Mouse (Mus musculus): ENCODE data around the gene Fnip2. TPM values are rescaled to one million over a fixed set of nuclear protein-coding genes. Genes with fewer than 3 reads are reported as not detected.

The Fnip2 gene
- total and polyA plus RNA-seq, 3 experiments: 0.21 to 0.71 (median 0.31) TPM

- Histone ChIP-seq H3K4me1 (ENCODE audit: control insufficient read depth in 1 of 2, insufficient read depth in 2 of 2) (no peaks in the 10 kb centered on the region), H3K9me3 (replicated peaks; ENCODE audit: low read length) (no peaks in the 10 kb centered on the region), H3K4me3 (replicated peaks in 1 of 3; ENCODE audit: low read depth in 2 of 3, low read length in 2 of 3, poor library complexity in 1 of 3) (no peak overlapping the region), H3K79me2 (replicated peaks; ENCODE audit: control insufficient read depth, extremely low read depth, insufficient read depth, poor library complexity, severe bottlenecking) (no peaks in the 10 kb centered on the region), H3K27me3 (replicated peaks) (no peaks in the 10 kb centered on the region), H3K4me2 (ENCODE audit: insufficient read depth, low read depth, poor library complexity, severe bottlenecking) (no peak overlapping the region), H3K9ac (ENCODE audit: insufficient read depth, low read depth) (no peak overlapping the region), H3K36me3 (replicated peaks in 1 of 2; ENCODE audit: control insufficient read depth in 1 of 2, insufficient read depth in 1 of 2, low read length in 1 of 2) (no peaks in the 10 kb centered on the region), H3K27ac (ENCODE audit: insufficient read depth, low read depth) (no peak overlapping the region)
- TF ChIP-seq JUN (IDR thresholded peaks at IDR 0.05; ENCODE audit: insufficient read depth, low read depth, low read length) (no peak), MAFK (IDR thresholded peaks at IDR 0.05; ENCODE audit: insufficient replicate concordance, low read length) (no peak), ZNF384 (IDR thresholded peaks at IDR 0.05; ENCODE audit: low read depth, low read length) (no peak), CHD2 (IDR thresholded peaks at IDR 0.05; ENCODE audit: low read length) (no peak), NRF1 (IDR thresholded peaks at IDR 0.05; ENCODE audit: low read depth, low read length) (no peak), PAX5 (IDR thresholded peaks at IDR 0.05; ENCODE audit: low read length) (no peak), TBP (conservative IDR thresholded peaks at IDR 0.05; ENCODE audit: low read depth, low read length) (no peak), POLR2A (IDR thresholded peaks at IDR 0.05; ENCODE audit: low read depth, low read length) (no peak), ZKSCAN1 (IDR thresholded peaks at IDR 0.05; ENCODE audit: borderline replicate concordance, low read depth, low read length) (no peak), MXI1 (IDR thresholded peaks at IDR 0.05; ENCODE audit: low read depth, low read length) (no peak), BHLHE40 (IDR thresholded peaks at IDR 0.05; ENCODE audit: low read depth, low read length) (no peak), ZMIZ1 (IDR thresholded peaks at IDR 0.05; ENCODE audit: low read depth, low read length) (no peak), SIN3A (IDR thresholded peaks at IDR 0.05; ENCODE audit: low read length) (no peak), JUND (conservative IDR thresholded peaks at IDR 0.05; ENCODE audit: low read depth, low read length) (no peak), KAT2A (IDR thresholded peaks at IDR 0.05; ENCODE audit: insufficient replicate concordance, low read length) (no peak), EP300 (IDR thresholded peaks at IDR 0.05; ENCODE audit: low read length) (no peak), ETS1 (conservative IDR thresholded peaks at IDR 0.05; ENCODE audit: low read depth, low read length) (no peak), ELF1 (IDR thresholded peaks at IDR 0.05; ENCODE audit: low read depth, low read length) (no peak)
- DNase-seq (ENCODE audit: extremely low read depth): no peak
- in situ Hi-C loops (cut with MboI; ENCODE audit: low pct_ligation_motif_present, low pct_unique_long_range_greater_than_20kb, low sequenced_read_pairs): no loop called here
- dilution Hi-C loops (cut with MboI; ENCODE audit: extremely low pct_ligation_motif_present, extremely low pct_unique_long_range_greater_than_20kb, low sequenced_read_pairs): no loop called here
Observed at GRCm38 (mm10) chr3:79523349-79523748, 44.2 kb downstream of the Fnip2 start.

- no peaks in the 10 kb centered on the region for H3K79me2 ChIP-seq (replicated peaks; ENCODE audit: control insufficient read depth, extremely low read depth, insufficient read depth, poor library complexity, severe bottlenecking)
- no peak for TF ChIP-seq IRF4 (IDR thresholded peaks at IDR 0.05; ENCODE audit: low read depth, low read length)
- no peaks in the 10 kb centered on the region for H3K36me3 ChIP-seq (replicated peaks in 1 of 2; ENCODE audit: control insufficient read depth in 1 of 2, insufficient read depth in 1 of 2, low read length in 1 of 2)
- dilution Hi-C loops (cut with MboI; ENCODE audit: extremely low pct_ligation_motif_present, extremely low pct_unique_long_range_greater_than_20kb, low sequenced_read_pairs) (no loop called here), in situ Hi-C loops (cut with MboI; ENCODE audit: low pct_ligation_motif_present, low pct_unique_long_range_greater_than_20kb, low sequenced_read_pairs) (no loop called here)
- no peaks in the 10 kb centered on the region for H3K4me1 ChIP-seq (ENCODE audit: control insufficient read depth in 1 of 2, insufficient read depth in 2 of 2)
- H3K9me3 ChIP-seq (replicated peaks; ENCODE audit: low read length): no peaks in the 10 kb centered on the region
- no peak overlapping the region for H3K4me2 ChIP-seq (ENCODE audit: insufficient read depth, low read depth, poor library complexity, severe bottlenecking)
- no peak overlapping the region for H3K4me3 ChIP-seq (replicated peaks in 1 of 3; ENCODE audit: low read depth in 2 of 3, low read length in 2 of 3, poor library complexity in 1 of 3)
- H3K27ac ChIP-seq (ENCODE audit: insufficient read depth, low read depth): no peak overlapping the region
- H3K9ac ChIP-seq (ENCODE audit: insufficient read depth, low read depth): no peak overlapping the region
- DNase-seq (ENCODE audit: extremely low read depth): no peak
- no peaks in the 10 kb centered on the region for H3K27me3 ChIP-seq (replicated peaks)
Observed at GRCm38 (mm10) chr3:79519862-79520261, 47.7 kb downstream of the Fnip2 start.

Measured in CH12.LX (cell line).